Mouse (Mus musculus) limb, embryonic 14.5 days (tissue): ENCODE results near the gene Supt4a. TPM values are rescaled to one million over a fixed set of nuclear protein-coding genes. Genes with fewer than 3 reads are reported as not detected.

Experiments
- ATAC-seq: fragments of 200-750 bp; cut with Nextera tagmentation; 2 replicates; pipeline ENCODE4 v1.8.0; 2017; ENCODE audit warnings: low read depth, moderate number of reproducible peaks, moderate TSS enrichment; ENCODE audit not compliant: low FRiP score
- DNase-seq: peaks from one replicate; pipeline ENCODE4 v3.0.0-alpha.2; 2015; ENCODE audit warnings: low spot score
- H3K27ac ChIP-seq: fragments of 300-500 bp; sonication (generic); replicated peaks from 2 replicates; pipeline ENCODE4 v1.5.1; 2014; ENCODE audit warnings: low read depth, mild to moderate bottlenecking, low read length, moderate library complexity, mixed read lengths
- H3K27me3 ChIP-seq: fragments of 300-500 bp; sonication (generic); 2 replicates; pipeline ENCODE4 v1.6.1; 2014; ENCODE audit warnings: low read length, mixed read lengths; ENCODE audit not compliant: control insufficient read depth, insufficient read depth
- H3K36me3 ChIP-seq: fragments of 300-500 bp; sonication (generic); 2 replicates; pipeline ENCODE4 v1.6.1; 2014; ENCODE audit warnings: mild to moderate bottlenecking, low read length, moderate library complexity, mixed read lengths; ENCODE audit not compliant: control insufficient read depth, insufficient read depth
- H3K4me1 ChIP-seq: fragments of 300-500 bp; sonication (generic); 2 replicates; pipeline ENCODE4 v1.6.1; 2014; ENCODE audit warnings: antibody characterized with exemption, low read length, mixed read lengths; ENCODE audit not compliant: control insufficient read depth, insufficient read depth
- H3K4me2 ChIP-seq: fragments of 300-500 bp; sonication (generic); replicated peaks from 2 replicates; pipeline ENCODE4 v1.6.1; 2014; ENCODE audit warnings: low read depth, mild to moderate bottlenecking, low read length, moderate library complexity; ENCODE audit not compliant: severe bottlenecking
- H3K4me3 ChIP-seq: fragments of 300-500 bp; sonication (generic); replicated peaks from 2 replicates; pipeline ENCODE4 v1.5.1; 2014; ENCODE audit warnings: low read length
- H3K9ac ChIP-seq: fragments of 300-500 bp; sonication (generic); 2 replicates; pipeline ENCODE4 v1.6.1; 2014; ENCODE audit warnings: mild to moderate bottlenecking, low read depth, low read length, moderate library complexity; ENCODE audit not compliant: severe bottlenecking
- H3K9me3 ChIP-seq: fragments of 300-500 bp; sonication (generic); 2 replicates; pipeline ENCODE4 v1.6.1; 2016; ENCODE audit warnings: low read length; ENCODE audit not compliant: control insufficient read depth
- POLR2A ChIP-seq: fragments of 200-500 bp; IDR thresholded peaks from 2 replicates; pipeline ENCODE4 v1.8.0; 2012; ENCODE audit warnings: inconsistent platforms, mild to moderate bottlenecking, moderate library complexity, borderline replicate concordance; ENCODE audit not compliant: insufficient read depth, insufficient read length; ENCODE audit errors: extremely low read depth
- WGBS: fragments of 180-500 bp; shearing (Covaris S2); extraction: QIAGEN DNeasy Blood & Tissue Kit; methylation state at CpG from one replicate; pipeline ENCODE4 v1.1.7; 2014; 5-methylcytosine and 5-hydroxymethylcytosine counted together
- polyA plus RNA-seq, 2 experiments: library from polyadenylated mRNA; depleted of rRNA in 1 of 2; stranded (reverse) in 1 of 2; unstranded in 1 of 2; fragments of >200 nt; fragmentation: Nextera tagmentation in 1 of 2; extraction: Ambion mirVana in 1 of 2; gene quantifications; 2 replicates each; pipeline versions ENCODE4 v1.2.1 to v1.2.3; 2012 to 2014

Supt4a gene
- polyA plus RNA-seq, 2 experiments: 121 to 167 TPM

GRCm38 (mm10) chr11:87763511-87763987 lies 26.2 kb downstream of the Supt4a start:
- ATAC-seq (0 out of 2 replicates have a peak, but pooled peaks have one; percentile 17), DNase-seq (peak; percentile 38)
- no peaks in the 10 kb centered on the region for H3K36me3 ChIP-seq
- under 1% methylated on average over 17 of the region's 17 CpGs for WGBS
- TF ChIP-seq POLR2A: no peak
- H3K4me1 ChIP-seq: peaks cover 12% of the 10 kb centered on the region
- H3K4me2 ChIP-seq: peak overlapping the region; percentile 96
- H3K9ac ChIP-seq: peak overlapping the region; percentile 55
- H3K4me3 ChIP-seq: peak overlapping the region; percentile 46
- H3K9me3 ChIP-seq: no peaks in the 10 kb centered on the region
- peaks cover 56% of the 10 kb centered on the region for H3K27me3 ChIP-seq
- H3K27ac ChIP-seq: no peak overlapping the region

GRCm38 (mm10) chr11:87763988-87764876 lies 26.9 kb downstream of the Supt4a start:
- under 1% methylated on average over 62 of the region's 65 CpGs for WGBS
- peaks cover 12% of the 10 kb centered on the region for H3K4me1 ChIP-seq
- no peaks in the 10 kb centered on the region for H3K9me3 ChIP-seq
- H3K4me2 ChIP-seq: peak overlapping the region; percentile 96
- DNase-seq (no peak), ATAC-seq (no peak)
- no peak overlapping the region for H3K27ac ChIP-seq
- H3K4me3 ChIP-seq: peak overlapping the region; percentile 46
- H3K36me3 ChIP-seq: no peaks in the 10 kb centered on the region
- peaks cover 56% of the 10 kb centered on the region for H3K27me3 ChIP-seq
- 0 out of 2 replicates have a peak, but pooled peaks have one; percentile 23 for TF ChIP-seq POLR2A
- H3K9ac ChIP-seq: peak overlapping the region; percentile 55

DNA sequence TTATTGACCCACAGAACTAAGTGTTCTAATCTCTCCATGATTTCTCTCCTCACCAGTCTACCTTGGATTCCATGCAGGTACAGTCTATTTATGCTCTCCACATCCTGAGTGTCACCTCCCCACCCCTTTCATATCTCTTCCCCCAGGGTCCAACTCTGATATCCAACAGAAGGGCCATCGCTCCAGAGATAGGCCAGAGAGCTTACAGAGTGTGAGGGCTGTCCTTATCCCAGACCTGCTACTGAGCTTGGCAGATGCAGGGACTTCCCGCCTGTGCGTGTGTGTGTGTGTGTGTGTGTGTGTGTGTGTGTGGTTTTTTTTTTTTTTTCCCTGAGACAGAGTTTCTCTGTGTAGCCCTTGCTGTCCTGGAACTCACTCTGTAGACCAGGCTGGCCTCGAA lies 31.4 kb downstream of the Supt4a start:
- ATAC-seq (no peak), DNase-seq (no peak)
- 92% methylated on average over 4 of the region's 4 CpGs for whole genome bisulfite sequencing
- H3K4me3 ChIP-seq: no peak overlapping the region
- peaks cover 8% of the 10 kb centered on the region for H3K4me1 ChIP-seq
- peaks cover 18% of the 10 kb centered on the region for H3K27me3 ChIP-seq
- H3K9me3 ChIP-seq: no peaks in the 10 kb centered on the region
- no peak overlapping the region for H3K4me2 ChIP-seq
- H3K9ac ChIP-seq: no peak overlapping the region
- TF ChIP-seq POLR2A: no peak
- H3K36me3 ChIP-seq: no peaks in the 10 kb centered on the region
- no peak overlapping the region for H3K27ac ChIP-seq

DNA sequence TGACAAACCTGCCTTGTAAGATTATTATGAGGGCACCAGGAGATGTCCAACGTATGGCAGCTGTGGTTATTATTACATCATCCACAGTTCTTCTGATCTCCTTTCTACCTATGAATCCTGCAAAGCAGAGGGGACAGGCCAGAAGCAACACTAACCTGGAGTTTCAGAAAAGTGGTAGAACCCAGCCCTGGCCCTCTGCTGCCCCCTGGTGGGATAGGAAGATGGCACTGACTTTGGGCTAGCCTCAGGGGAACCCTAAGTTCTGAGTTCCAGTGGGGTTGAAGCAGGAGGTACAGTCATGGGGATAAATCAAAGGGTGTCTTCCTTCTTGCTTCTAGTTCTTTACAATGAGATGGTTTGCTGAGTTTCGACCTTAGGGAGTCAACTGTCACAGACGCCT lies 33.6 kb downstream of the Supt4a start:
- Histone ChIP-seq H3K27ac (no peak overlapping the region), H3K9me3 (no peaks in the 10 kb centered on the region), H3K4me1 (no peaks in the 10 kb centered on the region), H3K27me3 (no peaks in the 10 kb centered on the region), H3K4me3 (no peak overlapping the region), H3K4me2 (no peak overlapping the region), H3K36me3 (no peaks in the 10 kb centered on the region), H3K9ac (no peak overlapping the region)
- ATAC-seq: no peak
- no peak for TF ChIP-seq POLR2A
- DNase-seq: peak; percentile 37
- 56% methylated on average over 3 of the region's 3 CpGs for WGBS

DNA sequence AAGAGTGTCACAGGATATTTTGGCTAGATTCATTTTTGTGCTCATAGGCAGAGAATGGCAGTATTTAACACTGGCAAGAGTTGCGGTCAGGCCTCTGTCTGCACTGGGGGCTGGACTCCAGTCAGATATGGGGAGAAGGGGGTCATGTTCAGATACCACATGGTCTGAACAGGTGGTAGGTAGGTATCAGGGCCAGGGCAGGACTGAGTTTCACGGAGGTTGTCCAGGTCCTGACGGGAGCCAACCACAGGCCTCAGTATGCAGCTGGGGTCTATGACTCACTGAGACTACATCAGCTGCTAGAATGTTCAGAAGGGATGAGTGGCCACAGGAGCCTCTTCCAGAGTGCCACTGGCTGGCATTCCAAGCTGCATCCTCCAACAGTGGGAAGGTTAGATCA lies 35.0 kb downstream of the Supt4a start:
- no peak overlapping the region for H3K4me2 ChIP-seq
- no peak for TF ChIP-seq POLR2A
- H3K9ac ChIP-seq: no peak overlapping the region
- no peak for DNase-seq
- ATAC-seq: no peak
- H3K9me3 ChIP-seq: no peaks in the 10 kb centered on the region
- H3K4me1 ChIP-seq: no peaks in the 10 kb centered on the region
- 87% methylated on average over 3 of the region's 3 CpGs for WGBS
- H3K27me3 ChIP-seq: no peaks in the 10 kb centered on the region
- no peaks in the 10 kb centered on the region for H3K36me3 ChIP-seq
- H3K27ac ChIP-seq: no peak overlapping the region
- H3K4me3 ChIP-seq: no peak overlapping the region
